Mouse (Mus musculus) stomach, postnatal 0 days (tissue): Measurements from ENCODE around the gene Kifc3. TPM values are rescaled to one million over a fixed set of nuclear protein-coding genes. Genes with fewer than 3 reads are reported as not detected.

Experiments
- ATAC-seq: fragments of 200-750 bp; cut with Nextera tagmentation; 2 replicates; pipeline ENCODE4 v1.8.0; 2017; ENCODE audit not compliant: low FRiP score, low TSS enrichment
- DNase-seq: peaks from one replicate; pipeline ENCODE4 v3.0.0-alpha.2; 2016; ENCODE audit warnings: low spot score
- H3K27ac ChIP-seq: fragments of 300-500 bp; sonication (generic); replicated peaks from 2 replicates; pipeline ENCODE4 v1.5.1; 2014; ENCODE audit warnings: mild to moderate bottlenecking, control low read depth
- H3K27me3 ChIP-seq: fragments of 300-500 bp; sonication (generic); 2 replicates; pipeline ENCODE4 v1.6.1; 2014; ENCODE audit warnings: low read length; ENCODE audit not compliant: control insufficient read depth, insufficient read depth
- H3K36me3 ChIP-seq: fragments of 300-500 bp; sonication (generic); 2 replicates; pipeline ENCODE4 v1.6.1; 2014; ENCODE audit warnings: low read length, mixed read lengths; ENCODE audit not compliant: control insufficient read depth, insufficient read depth
- H3K4me1 ChIP-seq: fragments of 300-500 bp; sonication (generic); replicated peaks from 2 replicates; pipeline ENCODE4 v1.6.1; 2014; ENCODE audit warnings: antibody characterized with exemption; ENCODE audit not compliant: control insufficient read depth, insufficient read depth
- H3K4me2 ChIP-seq: fragments of 300-500 bp; sonication (generic); replicated peaks from 2 replicates; pipeline ENCODE4 v1.6.1; 2014; ENCODE audit warnings: low read depth, mild to moderate bottlenecking, control low read depth, moderate library complexity
- H3K4me3 ChIP-seq: fragments of 300-500 bp; sonication (generic); 2 replicates; pipeline ENCODE4 v1.5.1; 2014; ENCODE audit warnings: low read depth, low read length, control low read depth
- H3K9ac ChIP-seq: fragments of 300-500 bp; sonication (generic); 2 replicates; pipeline ENCODE4 v1.6.1; 2014; ENCODE audit warnings: mild to moderate bottlenecking, low read length, control low read depth, mixed read lengths
- H3K9me3 ChIP-seq: fragments of 300-500 bp; sonication (generic); 2 replicates; pipeline ENCODE4 v1.6.1; 2016; ENCODE audit warnings: low read length; ENCODE audit not compliant: control insufficient read depth
- CTCF ChIP-seq: IDR thresholded peaks from 2 replicates; pipeline ENCODE4 v1.5.1; 2016; ENCODE audit warnings: antibody characterized with exemption, low read depth, mild to moderate bottlenecking, moderate library complexity
- EP300 ChIP-seq: optimal IDR thresholded peaks from 2 replicates; pipeline ENCODE3; 2016; ENCODE audit warnings: antibody characterized with exemption
- WGBS: fragments of 180-500 bp; shearing (Covaris S2); extraction: QIAGEN DNeasy Blood & Tissue Kit; methylation state at CpG from one replicate; pipeline ENCODE4 v1.1.7; 2014; 5-methylcytosine and 5-hydroxymethylcytosine counted together
- polyA plus RNA-seq: library from polyadenylated mRNA; unstranded; fragments of >200 nt; fragmentation: Nextera tagmentation; extraction: Ambion mirVana; gene quantifications from 2 replicates; pipeline ENCODE4 v1.2.1, GENCODE M21; 2015

Gene Kifc3
- 14.1 and 14.2 TPM in 2 replicates for polyA plus RNA-seq

GRCm38 (mm10) chr8:95202649-95203275, at the start of gene Kifc3:
Kifc3 (minus strand) TSS chr8:95202812.
- TF ChIP-seq CTCF, result no peak
- TF ChIP-seq EP300, result no peak
- 44% methylated on average over 14 of the region's 14 CpGs for WGBS
- Histone ChIP-seq H3K9me3 (no peaks in the 10 kb centered on the region), H3K27ac (no peak within 1 kb of the TSS), H3K4me1 (no peaks in the 10 kb centered on the region), H3K36me3 (no peaks in the 10 kb centered on the region), H3K27me3 (no peaks in the 10 kb centered on the region), H3K9ac (peak within 1 kb of the TSS; percentile 23; the same call in 1 of the 2 replicates), H3K4me2 (peak within 1 kb of the TSS; percentile 17; the same call in 1 of the 2 replicates), H3K4me3 (no peak within 1 kb of the TSS)
- peak; percentile 62 for DNase-seq
- peak; percentile 79 for ATAC-seq

- WGBS, result 63% methylated on average over 9 of the region's 9 CpGs
- no peaks in the 10 kb centered on the region for H3K36me3 ChIP-seq
- H3K9ac ChIP-seq, result no peak overlapping the region
- H3K4me2 ChIP-seq, result no peak overlapping the region
- no peaks in the 10 kb centered on the region for H3K4me1 ChIP-seq
- no peak overlapping the region for H3K27ac ChIP-seq
- H3K4me3 ChIP-seq, result no peak overlapping the region
- TF ChIP-seq EP300 (no peak), CTCF (0 out of 2 replicates have a peak, but pooled peaks have one; percentile 10)
- DNase-seq (no peak), ATAC-seq (no peak)
- no peaks in the 10 kb centered on the region for H3K27me3 ChIP-seq
- no peaks in the 10 kb centered on the region for H3K9me3 ChIP-seq
These were observed 49.4 kb upstream of the Kifc3 start for GRCm38 (mm10) chr8:95252056-95252455.

DNA sequence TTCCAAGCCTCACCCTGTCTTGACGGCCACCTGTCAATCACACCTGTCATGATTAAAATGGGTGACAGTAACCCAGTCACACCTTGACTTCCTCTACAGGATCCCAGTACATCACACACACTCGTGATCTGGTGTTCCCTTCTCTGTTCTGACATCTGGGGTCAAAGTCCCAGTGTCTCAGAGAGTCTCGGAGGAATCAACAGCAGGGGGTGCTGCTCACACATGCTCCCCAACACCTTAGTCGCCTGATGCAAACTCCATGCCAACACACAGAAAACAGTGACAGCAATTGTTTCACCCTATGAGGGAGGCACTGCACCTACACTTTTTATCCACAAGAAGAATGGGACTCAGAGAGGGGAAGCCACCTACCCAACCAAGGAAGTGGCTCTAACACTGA, 47.2 kb upstream of the Kifc3 start:
- ATAC-seq (peak; percentile 36; the same call in 1 of the 2 replicates), DNase-seq (peak; percentile 59)
- Histone ChIP-seq H3K4me1 (no peaks in the 10 kb centered on the region), H3K36me3 (no peaks in the 10 kb centered on the region), H3K4me2 (no peak overlapping the region), H3K9ac (no peak overlapping the region), H3K4me3 (no peak overlapping the region), H3K27ac (no peak overlapping the region), H3K9me3 (no peaks in the 10 kb centered on the region), H3K27me3 (no peaks in the 10 kb centered on the region)
- WGBS, result 46% methylated on average over 4 of the region's 4 CpGs
- TF ChIP-seq CTCF (peak; percentile 67), EP300 (no peak)

DNA sequence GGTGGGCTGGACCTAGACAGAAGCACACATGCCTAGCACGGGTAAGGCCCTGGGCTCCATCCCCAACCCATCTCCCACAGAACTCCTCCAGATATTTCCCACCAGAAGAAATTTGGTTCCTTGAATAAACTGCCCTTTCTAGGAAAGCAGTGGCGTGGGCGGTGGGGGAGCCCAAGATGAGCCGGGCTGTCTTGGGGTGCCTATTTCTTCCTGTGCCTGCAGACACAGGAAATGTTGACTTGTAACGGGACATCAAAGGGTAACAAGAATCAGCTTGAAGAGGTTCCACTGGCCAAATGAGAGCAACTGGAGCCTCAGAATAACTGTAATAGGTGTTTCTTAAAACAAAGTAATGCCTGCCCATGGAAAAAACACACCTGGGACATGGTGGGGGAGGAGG, 44.7 kb upstream of the Kifc3 start:
- Histone ChIP-seq H3K36me3 (no peaks in the 10 kb centered on the region), H3K4me3 (no peak overlapping the region), H3K4me2 (no peak overlapping the region), H3K9me3 (no peaks in the 10 kb centered on the region), H3K9ac (no peak overlapping the region), H3K27me3 (no peaks in the 10 kb centered on the region), H3K4me1 (0 out of 2 replicates have a peak, but pooled peaks cover 2% of the 10 kb centered on the region), H3K27ac (no peak overlapping the region)
- no peak for ATAC-seq
- WGBS, result 77% methylated on average over 5 of the region's 5 CpGs
- TF ChIP-seq CTCF (no peak), EP300 (no peak)
- DNase-seq, result no peak

GRCm38 (mm10) chr8:95245180-95245579, 42.6 kb upstream of the Kifc3 start:
- WGBS, result 48% methylated on average over 5 of the region's 5 CpGs
- peak; percentile 48 for DNase-seq
- Histone ChIP-seq H3K36me3 (no peaks in the 10 kb centered on the region), H3K27me3 (no peaks in the 10 kb centered on the region), H3K4me3 (no peak overlapping the region), H3K9ac (no peak overlapping the region), H3K4me1 (0 out of 2 replicates have a peak, but pooled peaks cover 2% of the 10 kb centered on the region), H3K27ac (no peak overlapping the region), H3K4me2 (no peak overlapping the region), H3K9me3 (no peaks in the 10 kb centered on the region)
- TF ChIP-seq CTCF, result no peak
- no peak for ATAC-seq

GRCm38 (mm10) chr8:95243853-95244252, 41.2 kb upstream of the Kifc3 start:
- H3K27ac ChIP-seq, result no peak overlapping the region
- H3K9ac ChIP-seq, result no peak overlapping the region
- TF ChIP-seq EP300 (no peak), CTCF (no peak)
- no peak for ATAC-seq
- no peak overlapping the region for H3K4me2 ChIP-seq
- H3K4me3 ChIP-seq, result no peak overlapping the region
- no peak for DNase-seq
- H3K4me1 ChIP-seq, result 0 out of 2 replicates have a peak, but pooled peaks cover 2% of the 10 kb centered on the region
- no peaks in the 10 kb centered on the region for H3K27me3 ChIP-seq
- H3K36me3 ChIP-seq, result no peaks in the 10 kb centered on the region
- H3K9me3 ChIP-seq, result no peaks in the 10 kb centered on the region
- WGBS, result 70% methylated on average over 4 of the region's 4 CpGs
